Mouse (Mus musculus) B cell, adult 62 days (primary cell): ENCODE measurements around the gene Cebpe. TPM values are rescaled to one million over a fixed set of nuclear protein-coding genes. Genes with fewer than 3 reads are reported as not detected.

ENCODE experiments used
- total RNA-seq: library from RNA; stranded (reverse); gene quantifications from 4 replicates; pipeline ENCODE4 v1.2.4, GENCODE M21; 2023

Cebpe gene
- not detected in 4 replicates for total RNA-seq

DNA sequence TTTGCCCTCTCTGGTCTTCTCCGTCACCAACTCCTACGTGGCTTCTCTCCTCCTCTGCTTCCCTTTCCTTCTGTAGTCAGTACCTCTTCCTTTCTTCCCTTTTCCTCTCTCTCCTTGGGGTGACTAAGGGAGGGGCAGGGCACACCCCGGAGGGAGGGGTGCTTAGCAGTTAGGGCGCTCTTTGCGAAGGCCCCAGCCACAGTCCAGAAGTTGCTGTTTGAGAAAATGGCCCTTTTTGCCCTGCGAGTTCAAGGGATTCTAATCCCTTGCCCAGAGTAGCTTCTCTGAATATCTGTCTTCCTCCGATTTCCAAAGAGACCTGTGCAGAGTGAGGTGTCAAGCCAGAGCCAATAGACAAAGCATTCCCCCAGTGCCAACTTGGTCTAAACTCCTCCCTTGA lies at the start of gene Cebpe:
Gene Cebpe (minus strand): TSS at position 101 of the 400 bp plus-strand sequence.

DNA sequence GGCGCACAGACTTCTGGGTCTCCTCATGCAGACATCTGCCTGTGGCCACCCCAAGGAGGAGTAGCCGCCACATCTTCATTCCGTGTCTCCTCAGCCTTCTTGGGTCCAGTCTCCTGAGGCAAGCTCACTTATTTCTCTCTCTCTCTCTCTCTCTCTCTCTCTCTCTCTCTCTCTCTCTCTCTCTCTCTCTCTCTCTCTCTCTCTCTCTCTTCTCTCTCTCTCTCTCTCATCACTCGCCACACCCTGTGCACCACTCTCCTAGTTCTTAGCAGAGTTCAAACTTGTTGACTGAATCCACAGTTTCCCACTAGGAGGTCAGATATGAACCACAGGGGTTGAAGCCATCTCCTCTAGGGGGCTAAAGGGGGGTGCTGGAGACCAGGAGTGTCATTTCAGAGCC lies 13.2 kb downstream of the Cebpe start, which contains the start of gene Gm29776:
Gene Gm29776 (minus strand): TSS at position 101 of the 400 bp plus-strand sequence.

DNA sequence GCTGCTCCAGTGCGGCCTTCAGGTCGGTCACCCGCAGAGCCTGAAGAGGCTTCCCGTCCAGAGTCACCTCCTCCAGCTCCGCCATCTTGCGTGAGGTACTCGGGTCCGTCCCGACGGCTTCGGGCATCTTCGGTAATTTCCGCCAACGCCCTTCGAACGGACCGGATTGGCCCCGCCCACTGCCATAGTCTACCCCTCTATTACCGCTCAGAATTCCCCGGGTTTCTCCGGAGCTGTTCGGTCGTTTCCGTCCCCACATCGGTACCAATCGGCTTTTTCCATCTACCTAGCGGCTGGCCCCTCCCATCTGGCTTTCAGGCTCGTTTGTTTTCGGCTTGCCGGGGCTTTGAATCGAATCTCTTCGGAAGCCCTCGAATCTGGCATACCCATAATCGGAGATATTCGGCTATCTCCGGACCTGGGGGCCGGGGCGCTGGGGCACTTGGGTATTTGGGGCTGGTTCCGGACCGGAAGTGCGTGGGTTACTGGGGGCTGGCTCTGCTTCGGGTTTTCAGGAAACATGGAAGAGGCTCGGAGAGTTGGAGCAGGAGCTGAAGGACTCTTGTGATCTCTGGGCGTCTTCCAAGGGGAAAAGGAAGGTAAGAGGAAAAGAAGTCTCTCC lies 25.3 kb downstream of the Cebpe start, which contains the start of gene Acin1:
Gene Acin1 (minus strand): TSS at position 410 of the 622 bp plus-strand sequence.

DNA sequence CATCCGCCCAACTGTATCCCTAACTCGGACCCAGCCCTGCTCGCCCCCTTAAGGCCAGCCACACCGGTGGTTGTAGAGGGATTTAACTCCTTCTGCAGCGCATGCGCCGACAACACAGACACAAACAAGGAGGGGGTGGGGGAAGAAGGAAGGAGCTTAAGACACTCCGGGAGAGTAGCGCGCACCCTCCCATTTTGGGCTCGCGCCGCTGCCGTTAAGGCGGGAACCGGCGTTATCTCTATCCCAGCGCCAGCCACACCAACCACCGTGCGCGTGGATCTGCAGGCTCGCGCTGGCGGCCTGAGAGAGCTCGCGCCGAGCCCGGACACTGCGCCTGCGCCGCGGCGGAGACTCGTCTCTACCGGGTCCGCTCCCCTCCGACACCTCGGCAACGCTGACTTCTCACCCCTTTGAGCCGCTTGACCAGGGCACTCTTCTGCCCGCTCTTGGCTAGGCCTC lies 25.9 kb downstream of the Cebpe start, which contains the start of gene 1700123O20Rik:
Gene 1700123O20Rik (plus strand): TSS at position 154 of the 459 bp plus-strand sequence.

Other genes with a start within 250 kb of the Cebpe start
- gene Lrp10, start 248.0 kb downstream of the Cebpe start, total RNA-seq, result 174 to 205 TPM (median 187 TPM) in 4 replicates
- 0.63 to 3.1 TPM (median 1.5 TPM) in 4 replicates for gene Rem2, start 236.1 kb downstream of the Cebpe start, total RNA-seq
- 29.1 to 35.7 TPM (median 32.6 TPM) in 4 replicates for gene Prmt5, start 194.6 kb downstream of the Cebpe start, total RNA-seq
- gene Haus4, start 157.6 kb downstream of the Cebpe start, total RNA-seq, result 10.3 to 17.1 TPM (median 11.5 TPM) in 4 replicates
- 0.17 to 0.22 TPM in 2 of 4 replicates, not detected in the others for gene Ajuba, start 134.6 kb downstream of the Cebpe start, total RNA-seq
- 4.6 to 9.6 TPM (median 5.2 TPM) in 4 replicates for gene 4931414P19Rik, start 106.2 kb downstream of the Cebpe start, total RNA-seq
- gene Psmb5, start 94.2 kb downstream of the Cebpe start, total RNA-seq, result 50.0 to 57.9 TPM (median 52.8 TPM) in 4 replicates
- not detected in 4 replicates for gene Psmb11, start 90.7 kb downstream of the Cebpe start, total RNA-seq
- gene Gm17606, start 71.2 kb downstream of the Cebpe start, total RNA-seq, result not detected in 4 replicates
- gene Cdh24, start 70.8 kb downstream of the Cebpe start, total RNA-seq, result 2.9 to 5.7 TPM (median 3.5 TPM) in 4 replicates
- 28.7 to 31.2 TPM (median 29.6 TPM) in 4 replicates for gene 1700123O20Rik, start 26.0 kb downstream of the Cebpe start, total RNA-seq
- gene Acin1, start 25.2 kb downstream of the Cebpe start, total RNA-seq, result 517 to 556 TPM (median 537 TPM) in 4 replicates
- not detected in 4 replicates for gene Gm29776, start 13.3 kb downstream of the Cebpe start, total RNA-seq
- 0.23 to 0.75 TPM (median 0.39 TPM) in 4 replicates for gene Slc7a8, start 69.8 kb upstream of the Cebpe start, total RNA-seq
- not detected in 4 replicates for gene Rnf212b, start 102.0 kb upstream of the Cebpe start, total RNA-seq
- 5.8 to 12.1 TPM (median 7.2 TPM) in 4 replicates for gene Homez, start 158.8 kb upstream of the Cebpe start, total RNA-seq
- 1.5 to 4.7 TPM (median 2.8 TPM) in 4 replicates for gene Ppp1r3e, start 165.4 kb upstream of the Cebpe start, total RNA-seq
- gene Bcl2l2, start 171.2 kb upstream of the Cebpe start, total RNA-seq, result 7.9 to 12.7 TPM (median 9.6 TPM) in 4 replicates
- 2.0 to 2.7 TPM in 2 of 4 replicates, not detected in the others for gene Gm20521, start 171.3 kb upstream of the Cebpe start, total RNA-seq
- gene Pabpn1, start 180.3 kb upstream of the Cebpe start, total RNA-seq, result 271 to 284 TPM (median 277 TPM) in 4 replicates
- 2.2 to 5.5 TPM (median 3.5 TPM) in 4 replicates for gene Slc22a17, start 201.0 kb upstream of the Cebpe start, total RNA-seq
- gene Efs, start 214.0 kb upstream of the Cebpe start, total RNA-seq, result not detected in 4 replicates
- not detected in 4 replicates for gene Il25, start 220.5 kb upstream of the Cebpe start, total RNA-seq
- not detected in 4 replicates for gene Cmtm5, start 224.1 kb upstream of the Cebpe start, total RNA-seq